Mouse (Mus musculus): ENCODE results near the gene Akap1.

Gene Akap1

DNA sequence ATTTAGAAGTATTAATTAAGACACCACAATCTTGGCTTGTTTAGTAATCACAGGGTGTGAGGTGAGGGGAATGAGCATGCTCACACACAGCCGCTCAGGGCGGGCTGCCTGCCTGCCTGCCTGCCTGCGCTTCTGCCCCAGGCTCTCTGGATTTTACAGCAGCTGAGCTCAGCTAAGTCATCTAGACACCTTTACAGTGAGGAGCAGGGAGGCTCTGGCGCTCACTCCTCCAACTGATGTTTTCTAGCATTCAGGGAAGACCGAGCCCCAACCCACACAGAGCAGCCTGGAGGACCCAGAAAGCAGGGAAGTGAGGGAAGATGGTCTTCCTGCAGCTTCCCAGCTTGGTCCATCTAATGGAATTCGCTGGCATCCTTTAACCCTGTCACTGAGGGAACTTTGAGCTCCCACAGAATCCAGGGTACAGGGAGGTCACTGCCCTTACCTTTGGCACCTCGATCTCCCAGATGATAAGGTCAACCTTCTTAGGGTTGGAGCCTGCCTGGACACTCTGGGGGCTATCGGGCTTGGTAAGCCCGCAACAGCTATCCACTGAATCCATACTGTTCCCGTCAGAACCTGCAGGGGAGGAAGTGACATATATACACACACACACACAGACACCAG is 23.5 kb downstream of the Akap1 start:
- no peak for DNase-seq

DNA sequence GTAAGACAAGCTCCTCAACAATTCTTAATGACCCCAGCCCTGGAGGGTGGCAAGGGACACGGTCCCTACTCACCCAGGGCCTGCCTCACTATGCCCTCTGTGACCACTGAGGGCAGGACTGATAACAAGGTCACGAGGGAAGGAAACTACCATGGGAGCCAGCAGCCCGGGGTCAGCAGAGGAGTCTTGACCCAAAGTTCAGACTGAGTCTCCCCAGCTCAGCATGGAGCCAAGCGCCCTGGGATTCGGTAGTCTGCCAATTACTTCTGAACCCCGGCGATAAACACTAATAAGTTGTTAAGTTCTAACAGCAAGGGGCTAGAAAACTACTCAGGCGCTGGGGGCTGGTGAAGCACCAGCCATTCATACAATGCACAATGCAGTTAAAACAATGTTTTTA is 24.1 kb downstream of the Akap1 start:
- DNase-seq = no peak

DNA sequence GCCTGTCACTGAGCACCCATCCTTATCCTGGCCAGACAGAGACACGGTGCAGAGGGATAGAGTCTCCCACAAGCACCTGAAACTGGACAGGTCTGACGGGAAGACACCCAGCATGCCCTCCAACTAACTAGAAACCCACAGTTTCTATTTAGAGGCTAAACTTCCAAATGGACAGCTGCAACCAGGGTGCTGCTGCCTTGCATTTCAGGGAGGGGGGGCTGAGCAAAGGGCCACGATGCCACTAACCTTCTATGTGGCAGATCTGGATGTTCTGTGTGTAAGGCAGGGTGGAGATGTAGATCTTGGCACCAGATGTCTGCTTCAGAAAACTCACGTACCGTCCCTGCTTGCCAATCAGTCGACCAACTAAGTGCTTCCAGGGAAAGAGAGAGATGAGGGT is 25.0 kb downstream of the Akap1 start:
- DNase-seq = no peak

DNA sequence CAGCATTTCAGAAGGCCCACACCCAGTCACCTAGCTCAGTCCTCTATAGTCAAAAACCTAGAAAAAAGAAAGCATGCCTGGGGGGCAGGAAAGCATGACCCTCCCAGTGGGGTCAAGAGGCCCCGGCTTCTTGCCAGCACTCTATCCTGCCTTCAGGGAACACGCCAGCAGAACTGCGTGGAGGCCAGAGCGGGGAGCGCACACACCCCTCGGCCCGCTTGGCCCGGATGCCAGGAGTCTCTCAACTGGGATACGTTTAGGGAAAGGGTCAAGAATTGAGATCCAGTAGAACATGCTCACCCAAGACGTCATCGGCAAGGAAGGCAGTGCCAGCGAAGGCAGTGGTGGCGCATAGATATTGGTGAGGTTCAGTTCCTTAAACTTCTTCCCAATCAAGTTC is 25.8 kb downstream of the Akap1 start:
- no peak for DNase-seq

DNA sequence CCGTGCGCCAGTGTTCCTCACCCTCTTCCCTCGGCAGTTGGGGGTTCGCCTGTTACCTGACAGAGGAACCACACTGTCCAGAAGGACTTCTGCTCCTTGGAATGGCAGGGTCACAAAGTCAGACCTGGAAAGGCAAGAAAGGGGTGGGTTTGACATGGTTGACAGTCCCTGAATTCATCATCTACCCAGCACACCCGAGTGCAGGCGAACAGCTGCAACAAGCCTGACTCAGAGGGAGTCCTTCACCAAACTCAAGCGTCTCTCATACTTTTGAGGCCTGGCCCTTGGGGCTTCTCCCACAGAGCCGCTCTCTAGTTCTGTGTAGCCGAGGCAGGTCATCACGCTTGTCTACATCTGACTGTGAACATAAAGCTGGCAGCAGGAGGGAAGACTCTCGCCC is 29.8 kb downstream of the Akap1 start:
- no peak for DNase-seq

DNA sequence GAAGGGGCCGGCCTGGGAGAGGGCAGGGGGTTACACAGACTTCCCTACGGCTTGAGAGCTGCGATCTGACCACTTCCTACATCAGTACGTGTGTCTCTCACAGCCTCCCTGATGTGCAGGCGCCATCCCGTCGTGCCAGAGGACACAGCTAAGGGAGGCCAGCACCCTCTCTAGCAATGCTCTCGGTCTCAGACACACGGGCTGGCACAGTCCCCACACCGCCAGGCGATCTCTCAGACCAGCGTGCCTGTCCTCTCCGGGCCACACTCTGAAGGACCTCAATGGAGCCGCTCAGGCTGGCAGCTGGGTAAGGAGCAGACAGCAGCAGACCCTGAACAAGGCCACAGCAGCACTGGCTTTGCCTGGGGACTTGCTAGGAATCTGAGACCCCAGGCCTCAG is 30.3 kb downstream of the Akap1 start:
- DNase-seq = no peak

DNA sequence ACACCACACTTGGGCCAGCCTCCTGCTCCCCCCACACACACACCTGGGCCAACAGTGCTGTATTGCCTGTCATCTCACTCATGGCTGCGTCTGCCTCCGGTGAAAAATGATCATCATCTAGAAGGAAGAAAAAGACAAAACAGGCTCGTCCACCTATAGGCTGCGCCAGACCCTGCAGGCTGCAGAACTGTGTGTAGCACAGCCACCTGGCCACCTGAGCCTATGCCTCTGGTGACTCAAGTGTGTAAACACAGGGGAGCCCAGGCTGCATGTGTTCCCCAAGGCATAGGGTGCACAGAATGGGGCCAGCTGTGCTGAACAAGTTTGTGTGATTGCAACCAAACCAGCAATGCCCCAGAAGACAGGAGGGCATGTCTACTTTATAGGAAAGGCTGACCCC is 31.3 kb downstream of the Akap1 start:
- DNase-seq = no peak

DNA sequence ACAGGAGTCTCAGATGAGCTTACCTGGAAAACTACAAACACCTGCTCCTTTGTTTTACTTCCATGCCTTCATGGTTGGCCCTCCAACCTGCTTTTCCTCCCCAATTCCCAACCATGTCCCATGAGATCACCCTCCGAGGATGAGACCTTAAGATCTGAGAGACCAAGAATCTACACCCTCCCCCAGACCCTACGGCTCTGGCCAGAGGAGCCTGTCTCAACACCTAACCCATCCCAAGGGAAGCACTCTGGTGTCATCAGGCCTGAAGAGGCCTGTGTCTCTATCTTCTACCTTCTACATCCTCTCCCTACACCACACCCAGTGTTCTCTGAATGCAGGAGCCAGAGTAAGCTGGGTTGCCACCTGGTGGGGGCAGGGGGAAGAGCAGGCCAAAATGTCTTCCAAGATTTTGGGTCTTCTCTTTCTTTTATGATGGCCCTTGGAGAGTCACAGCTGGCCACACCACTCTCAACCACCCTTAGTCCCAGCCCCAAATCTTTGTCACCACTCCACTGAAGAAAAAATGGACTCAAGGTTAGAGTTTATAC is 34.1 kb downstream of the Akap1 start:
- peak; percentile 40 to 44 for DNase-seq

DNA sequence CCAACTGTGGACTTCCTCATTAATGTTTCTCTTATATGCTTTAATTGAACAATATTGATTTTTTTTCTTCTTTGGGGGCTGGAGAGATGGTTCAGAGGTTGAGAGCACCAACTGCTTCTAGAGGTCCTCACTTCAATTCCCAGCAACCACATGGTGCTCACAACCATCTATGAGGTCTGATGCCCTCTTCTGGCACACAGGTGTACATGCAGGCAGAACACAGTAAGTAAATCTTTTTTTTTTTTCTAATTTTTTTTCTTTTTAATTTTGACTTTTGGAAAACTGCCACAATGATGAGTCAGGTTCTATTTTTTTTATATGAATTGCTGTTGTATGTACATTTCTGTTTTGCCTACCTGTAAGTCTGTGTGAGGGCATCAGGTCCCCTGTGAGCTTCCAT is 35.9 kb downstream of the Akap1 start:
- no peak for DNase-seq

DNA sequence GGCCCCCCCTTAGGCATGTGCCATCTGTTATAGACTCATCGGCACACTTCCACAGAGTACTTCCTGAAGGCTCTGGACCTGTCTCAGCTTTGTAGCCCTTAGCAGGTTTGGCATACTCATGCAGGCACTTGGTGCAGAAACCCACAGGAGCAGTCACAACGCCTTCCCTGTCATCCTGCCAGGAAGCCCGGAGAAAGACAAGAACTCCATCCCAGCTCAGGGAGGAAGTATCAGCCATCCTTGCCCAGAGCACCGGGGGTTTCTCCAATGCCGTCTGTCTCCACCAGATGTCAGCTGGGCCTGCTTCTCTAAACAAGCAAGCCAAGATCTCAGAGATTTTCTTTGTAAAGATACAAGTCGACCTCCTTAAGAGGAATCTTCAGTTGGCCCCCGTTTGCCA is 38.5 kb downstream of the Akap1 start:
- peak; percentile 52 for DNase-seq

DNA sequence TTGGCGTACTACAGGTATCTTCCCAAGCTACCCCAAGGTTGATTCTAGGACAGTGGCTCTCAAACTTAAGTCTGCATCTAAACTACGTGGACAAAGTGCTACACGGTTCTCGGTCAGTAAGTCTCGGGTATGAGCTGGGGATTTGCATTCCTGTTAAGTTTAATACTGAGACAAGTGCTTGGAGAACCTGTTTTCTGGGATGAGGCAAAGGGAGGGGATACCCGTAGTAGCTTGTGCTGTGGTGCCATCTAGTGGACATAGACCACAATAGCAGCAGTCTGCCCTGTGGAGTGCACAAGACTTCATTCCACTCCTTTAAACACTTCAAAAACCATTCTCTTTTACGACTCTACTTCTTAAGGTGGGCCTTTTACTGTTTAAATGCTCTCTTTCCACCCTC is 41.4 kb downstream of the Akap1 start:
- peak; percentile 62 to 79 for DNase-seq

DNA sequence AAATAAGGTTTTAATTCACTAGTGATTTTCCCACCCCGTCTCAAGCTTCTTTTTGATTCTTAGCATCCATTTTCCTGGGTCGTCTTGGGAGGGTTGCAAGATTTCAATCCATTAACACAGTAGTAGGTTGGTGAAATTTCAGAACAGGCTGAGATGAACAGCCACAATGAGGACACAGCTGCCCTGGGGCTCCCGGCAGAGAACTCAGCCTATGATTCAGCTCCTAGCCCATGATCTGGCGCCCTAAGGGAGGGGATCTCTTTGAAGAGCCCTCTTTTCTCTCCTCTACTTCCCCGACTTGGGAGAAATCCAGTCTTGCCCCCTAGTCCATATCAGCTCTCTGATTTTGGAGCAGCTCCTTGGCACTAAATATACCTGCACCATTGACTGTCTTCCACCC is 41.9 kb downstream of the Akap1 start:
- DNase-seq = no peak

DNA sequence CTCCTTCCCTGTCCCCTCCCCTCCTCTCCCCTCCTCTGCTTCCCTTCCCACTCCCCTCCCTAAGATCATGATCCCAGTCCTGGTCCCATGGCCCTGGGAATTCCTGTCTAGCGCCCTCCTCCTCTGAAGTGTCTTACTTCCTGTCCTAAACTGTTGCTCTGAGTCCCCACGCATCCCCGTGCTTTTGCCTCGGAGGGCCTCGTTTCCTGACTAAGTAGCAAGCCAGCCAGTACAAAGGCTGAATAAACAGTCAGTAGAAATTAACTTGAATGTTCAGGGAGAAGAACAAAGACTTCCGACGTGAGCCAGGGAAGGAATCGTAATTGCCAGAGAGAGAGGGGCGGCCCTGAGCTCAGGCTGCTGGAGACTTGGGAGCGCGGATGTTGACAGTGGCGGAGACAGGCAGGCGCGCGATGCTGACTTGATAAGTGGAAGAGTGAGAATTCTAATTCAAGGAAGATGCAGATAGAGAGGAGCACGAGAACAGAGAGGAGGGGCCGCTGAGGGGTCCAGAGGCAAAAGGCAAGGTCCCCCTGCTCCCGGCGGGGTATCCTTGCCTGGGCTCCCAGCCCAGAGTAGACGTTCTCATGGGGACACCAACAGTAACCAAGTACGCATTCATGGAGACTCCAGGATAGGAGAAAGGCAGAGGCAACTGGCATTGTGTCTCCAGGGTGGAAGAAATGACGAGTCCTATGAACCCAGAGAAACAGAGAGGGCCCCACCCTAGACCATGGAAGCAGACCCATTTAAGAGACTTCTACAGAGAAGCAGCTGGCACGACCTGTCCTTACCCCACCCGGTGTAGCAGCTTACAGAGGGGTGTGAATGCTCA is 43.4 kb downstream of the Akap1 start:
- DNase-seq = no peak

DNA sequence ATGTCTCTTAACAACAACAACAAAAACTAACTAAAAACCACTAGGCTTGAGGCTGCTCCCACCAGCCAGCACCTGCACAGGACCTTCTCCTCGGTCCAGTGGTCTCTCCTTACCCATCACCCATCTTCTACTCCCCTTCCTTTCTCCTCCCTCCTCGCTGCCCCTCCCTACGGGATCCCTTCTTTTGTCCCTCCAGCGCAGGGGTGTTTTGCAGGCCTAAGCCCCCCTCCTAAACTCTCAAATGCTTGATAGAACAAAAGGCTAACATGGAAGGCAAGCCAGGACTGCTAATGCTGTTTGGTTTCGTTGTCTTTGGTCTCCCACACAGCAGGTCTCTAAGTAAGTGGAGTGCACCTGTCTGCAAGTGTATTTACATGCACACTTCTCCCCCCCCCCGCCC is 44.1 kb downstream of the Akap1 start:
- no peak for DNase-seq

DNA sequence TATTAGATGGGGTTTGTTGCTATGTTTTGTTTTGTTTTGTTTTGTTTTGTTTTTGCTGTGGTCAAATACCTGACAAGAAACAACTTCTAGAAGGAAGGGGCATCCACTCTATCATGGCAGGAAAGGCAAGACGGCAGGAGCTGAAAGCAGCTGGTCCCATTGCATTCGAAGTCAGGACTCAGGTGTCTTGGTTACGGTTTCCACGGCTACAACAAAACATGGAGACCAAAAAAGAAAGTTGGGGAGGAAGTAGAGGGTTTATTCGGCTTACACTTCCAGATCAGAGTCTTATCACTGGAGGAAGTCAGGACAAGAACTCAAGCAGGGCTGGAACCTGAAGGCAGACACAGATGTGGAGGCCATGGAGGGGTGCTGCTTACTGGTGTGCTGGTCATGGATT is 47.3 kb downstream of the Akap1 start:
- no peak for DNase-seq

DNA sequence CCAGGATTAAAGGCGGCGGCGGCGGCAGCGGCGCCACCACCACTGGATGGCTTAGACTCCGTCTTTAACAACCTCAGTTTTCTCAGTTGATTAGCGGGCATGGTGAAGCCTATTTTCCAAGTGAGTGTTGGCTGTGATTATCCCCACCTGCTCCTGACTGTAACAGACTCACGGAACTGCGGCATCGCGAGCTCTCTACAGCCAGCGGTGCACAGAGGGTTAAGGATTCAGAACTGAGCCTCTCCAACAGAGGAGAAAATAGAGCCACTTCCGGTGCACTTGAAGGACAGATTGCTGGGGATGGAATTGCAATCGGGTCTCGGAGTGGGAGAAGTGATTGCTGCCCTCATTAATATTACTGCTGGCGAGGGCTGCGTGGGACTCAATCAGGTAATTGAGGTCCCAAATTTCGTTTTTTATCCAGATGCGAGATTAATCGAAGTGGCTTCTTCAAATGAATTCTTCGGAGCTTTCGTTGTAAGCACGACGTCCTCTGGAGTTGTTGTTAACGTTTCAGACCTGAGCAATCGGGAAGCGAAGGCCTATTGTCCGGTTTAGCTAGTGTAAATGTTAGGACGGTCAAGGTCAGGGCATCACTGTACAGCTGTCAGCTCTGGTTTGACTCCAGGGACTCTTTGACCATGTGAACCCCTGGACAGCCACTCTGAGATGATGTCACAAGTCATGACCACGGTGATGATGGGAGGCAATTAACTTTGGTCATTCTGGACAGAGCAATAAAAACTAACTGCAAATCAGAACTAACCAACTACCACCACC is 61.0 kb downstream of the Akap1 start:
- no peak for DNase-seq

DNA sequence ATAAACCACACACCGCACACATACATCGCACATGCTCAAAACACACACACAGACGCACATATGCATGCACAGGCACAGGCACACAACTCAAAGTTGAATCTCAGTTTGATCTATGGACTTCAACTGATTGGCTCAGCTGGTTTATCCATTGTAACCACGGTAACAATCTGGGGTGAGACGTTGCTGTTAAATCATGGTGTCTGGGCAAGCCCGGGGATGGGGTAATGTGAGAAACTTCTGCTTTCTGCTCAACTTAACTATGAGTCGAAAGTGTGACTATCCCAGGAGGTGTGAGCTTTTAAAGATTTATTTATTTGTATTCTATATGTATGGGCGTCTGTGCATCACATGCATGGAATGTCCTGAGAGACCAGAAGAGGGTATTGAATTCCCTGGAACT is 68.2 kb downstream of the Akap1 start:
- DNase-seq = no peak

DNA sequence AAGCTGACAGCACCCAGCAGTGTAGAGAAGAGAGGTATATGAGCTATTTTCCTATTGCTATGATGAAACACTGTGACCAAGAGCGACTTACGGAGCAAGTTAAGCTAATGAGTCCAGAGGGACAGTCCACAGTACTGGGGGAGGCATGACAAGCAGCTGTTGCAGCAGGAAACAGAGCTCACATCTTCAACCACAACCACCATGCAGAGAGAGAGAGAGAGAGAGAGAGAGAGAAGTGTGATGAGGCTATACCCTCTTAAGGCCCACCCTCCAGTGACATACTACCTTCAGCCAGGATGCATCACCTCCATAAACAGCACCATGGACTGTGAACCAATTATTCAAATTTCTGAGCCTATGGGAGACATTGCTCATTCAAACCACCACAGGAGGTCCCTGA is 74.5 kb downstream of the Akap1 start:
- DNase-seq = no peak

DNA sequence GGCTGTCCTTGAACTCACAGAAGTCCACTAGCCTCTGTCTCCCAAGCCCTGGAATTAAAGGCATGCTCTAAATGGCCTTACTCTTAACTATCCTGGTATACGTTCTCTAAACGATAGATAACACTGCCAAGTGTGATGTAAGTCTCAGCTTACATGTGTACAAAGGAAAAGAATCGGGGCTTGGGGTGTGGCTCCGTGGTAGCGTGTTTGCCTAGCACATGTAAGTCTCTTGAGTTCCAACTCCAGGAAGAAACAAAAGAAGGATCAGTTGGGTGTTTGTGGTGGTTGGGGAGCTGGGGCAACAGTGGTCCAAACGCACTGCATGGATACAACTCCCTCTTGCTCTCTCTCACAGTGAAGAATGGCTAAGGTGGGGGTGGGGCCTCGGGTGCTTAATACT is 77.6 kb downstream of the Akap1 start:
- DNase-seq = no peak

DNA sequence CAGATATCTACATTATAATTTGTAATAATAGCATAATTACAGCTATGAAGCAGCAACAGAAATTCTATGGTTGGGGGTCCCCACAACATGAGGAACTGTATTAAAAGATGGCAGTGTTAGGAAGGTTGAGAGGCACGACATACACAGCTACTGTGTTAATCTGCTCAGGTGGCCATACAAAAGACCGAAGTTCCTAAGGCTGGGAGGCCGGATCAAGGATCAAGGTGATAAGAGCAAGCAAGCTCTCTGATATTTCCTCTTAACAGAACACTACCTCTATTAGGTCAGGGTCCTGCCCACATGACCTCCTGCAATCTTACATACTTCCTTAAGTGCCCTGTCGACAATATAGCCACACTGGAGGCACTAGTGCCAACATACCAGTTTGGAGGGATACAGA is 80.9 kb downstream of the Akap1 start:
- DNase-seq = no peak

DNA sequence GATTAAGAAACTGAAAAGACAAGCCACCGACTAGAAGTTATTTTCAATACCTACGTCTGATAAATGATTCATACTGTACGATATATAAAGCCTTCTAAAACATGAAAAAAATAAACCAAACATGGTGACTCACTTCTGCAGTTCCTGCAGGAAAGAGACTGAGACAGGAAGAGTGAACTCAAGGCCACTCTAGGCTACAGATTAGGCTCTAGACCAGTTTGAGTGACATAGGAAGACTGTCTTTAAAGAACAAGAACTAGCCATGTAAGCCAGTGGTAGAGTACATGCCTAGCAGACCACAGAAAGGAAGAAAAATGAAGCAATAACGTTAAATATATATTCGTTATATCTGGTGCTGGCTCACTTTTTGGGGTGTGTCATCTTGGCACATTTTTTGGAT is 81.9 kb downstream of the Akap1 start:
- DNase-seq = no peak

Data from cerebellum, postnatal 36 days (tissue).